Mouse (Mus musculus) c-Kit-negative CD71-positive TER-119-positive erythroid progenitor cells, embryonic 14.5 days (primary cell): ENCODE results near the gene Gm49383.
A peak's percentile ranks its signal among the peaks of the same experiment; 100 is the strongest.

Experiments
- DNase-seq: peaks from one replicate; pipeline ENCODE4 v3.0.0-alpha.2; 2013; ENCODE audit warnings: low read depth, low spot score

Gm49383 gene

GRCm38 (mm10) chr12:69196444-69197377 is at the start of gene Gm49383:
Gene Gm49383 (minus strand): TSS chr12:69197104.
- peak; percentile 58 for DNase-seq

- no peak for DNase-seq
These were observed 45.0 kb upstream of the Gm49383 start for GRCm38 (mm10) chr12:69241771-69242431.

GRCm38 (mm10) chr12:69241405-69241770 is 44.5 kb upstream of the Gm49383 start:
- no peak for DNase-seq

- DNase-seq, result no peak
These were observed 44.0 kb upstream of the Gm49383 start, which contains the start of gene Klhdc1 for GRCm38 (mm10) chr12:69240876-69241275. Gene Klhdc1 (plus strand): TSS chr12:69241176.

DNA sequence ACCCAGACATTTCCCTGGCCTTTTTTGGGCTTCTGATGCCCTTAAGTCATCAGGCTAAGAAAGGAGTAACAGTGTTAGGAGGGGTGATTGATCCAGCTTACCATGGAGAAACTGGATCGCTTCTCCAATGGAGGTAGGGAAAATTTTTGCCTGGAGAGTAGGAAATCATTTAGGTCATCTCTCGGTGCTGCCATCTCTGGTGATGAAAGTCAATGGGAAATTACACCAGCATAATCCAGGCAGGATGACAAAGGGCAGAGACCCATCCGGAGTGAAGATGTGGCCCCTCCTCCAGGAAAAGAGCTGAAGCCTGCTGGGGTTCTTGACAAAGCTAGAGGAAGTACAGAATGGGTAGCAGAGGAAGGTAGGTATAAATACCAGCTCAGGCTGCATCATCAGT is 41.4 kb upstream of the Gm49383 start:
- no peak for DNase-seq

- no peak for DNase-seq
These were observed 38.9 kb upstream of the Gm49383 start for GRCm38 (mm10) chr12:69235782-69236181.

GRCm38 (mm10) chr12:69229251-69229650 is 32.3 kb upstream of the Gm49383 start:
- DNase-seq, result peak; percentile 31

- peak; percentile 76 for DNase-seq
These were observed 31.0 kb upstream of the Gm49383 start, which contains the start of gene Pole2 for GRCm38 (mm10) chr12:69227776-69228466. Gene Pole2 (minus strand): TSS chr12:69228195.

- no peak for DNase-seq
These were observed 23.8 kb upstream of the Gm49383 start for GRCm38 (mm10) chr12:69220613-69221277.

DNA sequence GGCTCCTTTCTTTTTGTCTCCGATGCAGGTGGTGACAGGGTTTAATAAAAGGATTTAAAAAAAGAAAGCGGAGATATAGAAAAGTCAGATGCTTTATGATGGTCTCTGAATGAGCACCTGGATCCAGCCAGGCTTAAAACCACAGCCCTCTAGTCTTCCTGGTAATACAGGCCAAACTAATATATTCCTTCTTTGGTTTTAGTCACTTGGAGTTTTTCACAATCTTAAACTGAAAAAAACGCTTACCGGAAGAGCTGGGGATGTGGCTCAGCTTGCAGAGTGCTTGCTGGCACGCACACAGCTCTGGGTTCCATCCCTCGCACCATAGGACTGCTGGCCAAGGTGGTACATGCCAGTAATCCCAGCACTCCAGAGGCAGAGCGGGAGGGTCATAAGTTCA is 19.7 kb upstream of the Gm49383 start:
- no peak for DNase-seq

- no peak for DNase-seq
These were observed 18.3 kb upstream of the Gm49383 start for GRCm38 (mm10) chr12:69215000-69215785.

GRCm38 (mm10) chr12:69214393-69214792 is 17.5 kb upstream of the Gm49383 start:
- no peak for DNase-seq

DNA sequence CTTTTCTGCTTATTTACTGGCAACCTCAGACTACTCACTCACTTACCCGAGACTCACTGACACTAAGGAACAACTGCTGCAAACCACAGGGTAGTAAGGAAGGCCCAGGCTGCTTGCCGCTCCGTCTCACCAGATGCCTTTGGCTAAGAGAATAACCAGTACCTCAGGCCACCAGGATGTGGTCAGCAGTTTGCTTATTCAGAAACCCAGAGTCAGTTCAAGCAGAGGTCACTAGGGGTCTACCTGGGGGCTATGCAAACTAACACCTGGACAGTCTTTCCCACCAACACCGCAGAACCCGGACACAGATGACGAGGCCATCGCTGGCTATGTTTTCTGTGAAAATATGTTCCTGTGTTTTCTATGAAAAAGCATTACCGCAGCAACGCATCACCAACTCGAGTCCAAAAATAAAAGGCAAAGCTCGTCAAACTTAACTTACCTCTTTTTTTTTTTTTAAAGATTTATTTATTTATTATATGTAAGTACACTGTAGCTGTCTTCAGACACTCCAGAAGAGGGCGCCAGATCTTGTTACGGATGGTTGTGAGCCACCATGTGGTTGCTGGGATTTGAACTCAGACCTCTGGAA is 16.4 kb upstream of the Gm49383 start:
- no peak for DNase-seq

DNA sequence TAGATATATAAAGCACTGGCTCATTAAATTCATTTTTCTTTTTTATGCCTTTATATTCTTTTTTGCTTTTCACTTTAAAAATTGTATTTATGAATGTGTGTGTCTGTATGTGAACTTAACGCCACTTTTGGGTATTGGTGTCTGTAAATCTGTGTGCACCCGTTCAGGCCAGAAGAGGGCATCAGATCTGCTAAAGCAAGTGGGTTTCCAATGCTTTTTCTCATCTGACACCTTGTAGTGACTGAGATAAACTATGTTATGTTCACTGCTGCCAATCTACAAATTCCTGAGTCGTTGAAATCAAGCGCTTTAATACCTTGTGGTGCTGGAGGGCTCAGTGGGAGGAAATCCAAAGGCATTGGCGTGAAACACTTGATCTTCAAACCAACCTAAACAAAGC is 14.2 kb upstream of the Gm49383 start:
- no peak for DNase-seq

DNA sequence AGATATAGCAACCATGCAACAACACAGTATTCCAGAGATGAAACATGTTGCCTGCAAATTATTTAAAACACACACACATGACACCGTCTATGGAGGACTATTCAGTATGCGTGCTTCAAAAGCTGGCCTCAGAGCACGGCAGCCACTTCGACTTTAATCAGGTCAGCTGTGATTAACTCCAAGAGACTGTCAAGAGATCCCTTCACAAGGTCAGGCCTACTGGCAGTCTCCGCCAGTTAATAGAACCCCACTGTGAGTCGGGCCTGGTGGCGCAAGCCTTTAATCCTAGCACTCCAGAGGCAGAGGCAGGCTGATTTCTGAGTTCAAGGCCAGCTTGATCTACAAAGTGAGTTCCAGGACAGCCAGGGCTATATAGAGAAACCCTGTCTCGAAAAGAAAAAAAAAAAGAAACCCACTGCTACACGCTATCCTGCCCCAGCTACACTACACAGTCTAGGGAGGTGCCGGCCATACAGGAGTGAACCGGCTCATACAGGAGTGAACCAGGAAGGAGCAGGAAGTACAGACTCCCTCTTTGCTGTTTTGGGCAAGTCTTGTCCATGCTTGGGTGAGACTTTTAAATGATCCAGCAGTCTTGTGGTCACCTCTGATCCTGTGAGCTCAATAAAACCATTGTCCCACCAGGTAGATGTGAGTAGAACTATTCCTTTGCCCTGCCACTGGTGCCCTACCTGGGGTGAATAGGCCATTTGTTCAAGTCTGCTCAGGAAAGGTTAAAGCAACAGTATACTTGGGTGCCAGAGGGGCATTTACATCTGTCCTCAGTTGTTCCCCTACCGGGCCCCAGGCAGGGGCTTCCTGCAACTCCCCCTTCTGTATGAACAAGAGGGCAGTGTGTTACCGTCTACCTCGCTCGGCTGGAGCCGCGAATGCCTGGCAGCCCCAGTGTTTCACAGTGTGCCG is 13.4 kb upstream of the Gm49383 start:
- no peak for DNase-seq

DNA sequence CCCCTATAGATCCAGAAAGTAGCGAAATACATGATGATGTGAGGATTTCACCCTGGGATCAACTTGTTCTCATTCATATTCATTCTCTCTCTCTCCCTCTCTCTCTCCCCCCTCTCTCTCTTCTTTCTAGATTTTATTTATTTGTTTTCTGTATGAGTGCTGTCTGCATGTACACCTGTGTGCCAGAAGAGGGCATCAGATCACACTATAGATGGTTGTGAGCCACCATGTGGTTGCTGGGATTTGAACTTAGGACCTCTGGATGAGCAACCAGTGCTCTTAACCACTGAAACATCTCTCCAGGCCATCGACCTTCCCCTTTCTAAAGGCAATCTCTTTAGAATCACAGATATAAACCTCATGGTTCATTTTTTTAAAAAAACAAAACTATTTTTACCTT is 11.6 kb upstream of the Gm49383 start:
- no peak for DNase-seq

DNA sequence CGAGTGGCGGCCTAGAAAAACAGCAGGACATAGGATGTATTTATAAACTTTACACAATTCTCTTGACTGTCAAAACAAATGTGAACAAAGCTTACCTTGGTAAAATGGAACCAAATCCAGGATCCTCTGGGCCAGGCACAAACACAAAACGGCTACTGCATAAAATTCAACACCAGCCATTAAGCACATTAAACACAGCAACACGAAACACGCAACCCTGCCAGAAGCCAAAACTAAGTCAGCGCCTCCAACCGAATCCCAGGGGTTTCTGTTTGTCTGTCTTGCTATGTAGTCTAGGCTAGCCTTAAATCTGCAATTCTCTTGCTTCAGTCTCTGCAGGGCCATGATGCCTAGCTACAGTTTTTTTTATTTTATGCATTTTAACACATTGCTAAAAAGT is 11.0 kb upstream of the Gm49383 start:
- DNase-seq, result no peak

- no peak for DNase-seq
These were observed 10.5 kb upstream of the Gm49383 start for GRCm38 (mm10) chr12:69207396-69207795.
